In genomic region chr10:39527113-39527512, GRCm38 (mm10) we compare ENCODE assay signal across 28 mouse cellular contexts.
DNase-seq lines count a peak whose midpoint lies in the region; ATAC-seq and TF ChIP-seq lines count a peak whose summit lies in the region.
"Had no signal": no experiment of that assay in that cellular context is flagged by ENCODE, and none has a peak within 500 bp of the region (broad histone marks: within the 10 kb centered on the region; RNA-seq: fewer than 3 reads in every experiment).

No protein-coding gene starts in this region.

- no peaks in the 10 kb centered on the region for H3K27me3 ChIP-seq in forebrain, embryonic 15.5 days
- no peaks in the 10 kb centered on the region for H3K27me3 ChIP-seq in forebrain, embryonic 13.5 days
- H3K27me3 ChIP-seq in intestine, embryonic 14.5 days (replicated peaks; ENCODE audit: control insufficient read depth, insufficient read depth, low read length), result no peaks in the 10 kb centered on the region
- no peaks in the 10 kb centered on the region for H3K27me3 ChIP-seq in intestine, postnatal 0 days (replicated peaks; ENCODE audit: control insufficient read depth, insufficient read depth, low read length)
- H3K27me3 ChIP-seq in stomach, embryonic 14.5 days (ENCODE audit: control insufficient read depth, insufficient read depth, low read length), result no peaks in the 10 kb centered on the region
- H3K27me3 ChIP-seq in stomach, postnatal 0 days (ENCODE audit: control insufficient read depth, insufficient read depth, low read length), result no peaks in the 10 kb centered on the region
- no peaks in the 10 kb centered on the region for H3K27me3 ChIP-seq in stomach, embryonic 16.5 days (ENCODE audit: control insufficient read depth, insufficient read depth, low read length)
- H3K27me3 ChIP-seq: embryonic facial prominence, embryonic 13.5 days; heart, embryonic 13.5 days had no signal

- WGBS in forebrain, embryonic 15.5 days, result 30% methylated on average over 3 of the region's 5 CpGs
- 30% methylated on average over 3 of the region's 5 CpGs for WGBS in forebrain, embryonic 13.5 days
- WGBS in intestine, embryonic 14.5 days, result 34% methylated on average over 3 of the region's 5 CpGs
- 53% methylated on average over 3 of the region's 5 CpGs for WGBS in intestine, postnatal 0 days
- 35% methylated on average over 3 of the region's 5 CpGs for WGBS in stomach, embryonic 14.5 days
- 45% methylated on average over 3 of the region's 5 CpGs for WGBS in stomach, postnatal 0 days
- 40% methylated on average over 4 of the region's 5 CpGs for WGBS in stomach, embryonic 16.5 days

- no peaks in the 10 kb centered on the region for H3K9me3 ChIP-seq in forebrain, embryonic 15.5 days
- H3K9me3 ChIP-seq in forebrain, embryonic 13.5 days (replicated peaks), result no peaks in the 10 kb centered on the region
- no peaks in the 10 kb centered on the region for H3K9me3 ChIP-seq in intestine, embryonic 14.5 days (ENCODE audit: control insufficient read depth, low read length)
- no peaks in the 10 kb centered on the region for H3K9me3 ChIP-seq in intestine, postnatal 0 days (ENCODE audit: control insufficient read depth)
- no peaks in the 10 kb centered on the region for H3K9me3 ChIP-seq in stomach, embryonic 14.5 days (ENCODE audit: control insufficient read depth, low read depth, low read length)
- no peaks in the 10 kb centered on the region for H3K9me3 ChIP-seq in stomach, postnatal 0 days (ENCODE audit: control insufficient read depth, low read length)
- no peaks in the 10 kb centered on the region for H3K9me3 ChIP-seq in stomach, embryonic 16.5 days (replicated peaks; ENCODE audit: control insufficient read depth, low read length)
- H3K9me3 ChIP-seq: embryonic facial prominence, embryonic 13.5 days; G1E; heart, embryonic 13.5 days; midbrain, embryonic 10.5 days had no signal

- no peak overlapping the region for H3K9ac ChIP-seq in forebrain, embryonic 15.5 days (replicated peaks)
- H3K9ac ChIP-seq in forebrain, embryonic 13.5 days, result no peak overlapping the region
- H3K9ac ChIP-seq in intestine, embryonic 14.5 days (ENCODE audit: low read length), result no peak overlapping the region
- no peak overlapping the region for H3K9ac ChIP-seq in intestine, postnatal 0 days (ENCODE audit: low read depth, low read length)
- H3K9ac ChIP-seq in stomach, embryonic 14.5 days (replicated peaks; ENCODE audit: low read depth, low read length), result no peak overlapping the region
- no peak overlapping the region for H3K9ac ChIP-seq in stomach, postnatal 0 days (ENCODE audit: low read length)
- no peak overlapping the region for H3K9ac ChIP-seq in stomach, embryonic 16.5 days (ENCODE audit: low read length)
- H3K9ac ChIP-seq: embryonic facial prominence, embryonic 13.5 days; heart, embryonic 13.5 days; liver, embryonic 14.5 days had no signal

- TF ChIP-seq CTCF in intestine, postnatal 0 days (IDR thresholded peaks at IDR 0.05; ENCODE audit: low read depth), result no peak
- no peak for TF ChIP-seq CTCF in stomach, postnatal 0 days (IDR thresholded peaks at IDR 0.05; ENCODE audit: low read depth)

- no peak for TF ChIP-seq EP300 in stomach, postnatal 0 days (optimal IDR thresholded peaks at IDR 0.05)

- no peak overlapping the region for H3K4me2 ChIP-seq in forebrain, embryonic 15.5 days (replicated peaks)
- no peak overlapping the region for H3K4me2 ChIP-seq in forebrain, embryonic 13.5 days
- H3K4me2 ChIP-seq in intestine, embryonic 14.5 days (ENCODE audit: low read length), result no peak overlapping the region
- H3K4me2 ChIP-seq in intestine, postnatal 0 days (replicated peaks; ENCODE audit: low read depth), result no peak overlapping the region
- no peak overlapping the region for H3K4me2 ChIP-seq in stomach, embryonic 14.5 days (replicated peaks; ENCODE audit: low read depth, low read length)
- H3K4me2 ChIP-seq in stomach, postnatal 0 days (replicated peaks; ENCODE audit: low read depth), result no peak overlapping the region
- H3K4me2 ChIP-seq in stomach, embryonic 16.5 days (ENCODE audit: low read depth, low read length), result no peak overlapping the region
- H3K4me2 ChIP-seq: embryonic facial prominence, embryonic 13.5 days; heart, embryonic 13.5 days had no signal

- H3K27ac ChIP-seq in forebrain, embryonic 15.5 days (replicated peaks), result no peak overlapping the region
- no peak overlapping the region for H3K27ac ChIP-seq in forebrain, embryonic 13.5 days
- H3K27ac ChIP-seq in intestine, embryonic 14.5 days (ENCODE audit: low read depth), result peak overlapping the region; percentile 36; the same call in 1 of the 2 replicates
- no peak overlapping the region for H3K27ac ChIP-seq in intestine, postnatal 0 days (ENCODE audit: low read depth, low read length)
- peak overlapping the region; percentile 72; the same call in 1 of the 2 replicates for H3K27ac ChIP-seq in stomach, embryonic 14.5 days (ENCODE audit: low read length)
- no peak overlapping the region for H3K27ac ChIP-seq in stomach, postnatal 0 days (replicated peaks)
- peak overlapping the region; percentile 48; the same call in 1 of the 2 replicates for H3K27ac ChIP-seq in stomach, embryonic 16.5 days (ENCODE audit: low read length)
- H3K27ac ChIP-seq: embryonic facial prominence, embryonic 13.5 days; heart, embryonic 13.5 days; liver, embryonic 14.5 days; midbrain, embryonic 10.5 days had no signal

- ATAC-seq in forebrain, embryonic 15.5 days (replicated peaks), result 0 out of 2 replicates have a peak, but pooled peaks have one; percentile 29
- ATAC-seq in forebrain, embryonic 13.5 days, result no peak
- no peak for ATAC-seq in intestine, embryonic 14.5 days (replicated peaks; ENCODE audit: low FRiP score, low TSS enrichment, low read depth)
- ATAC-seq in intestine, postnatal 0 days, result no peak
- ATAC-seq in stomach, embryonic 14.5 days (ENCODE audit: insufficient number of reproducible peaks, insufficient read depth, low FRiP score, low read depth), result 0 out of 2 replicates have a peak, but pooled peaks have one; percentile 8
- no peak for ATAC-seq in stomach, postnatal 0 days (ENCODE audit: low FRiP score, low TSS enrichment)
- peak; percentile 65; the same call in 1 of the 2 replicates for ATAC-seq in stomach, embryonic 16.5 days (ENCODE audit: insufficient read depth, low FRiP score)
- ATAC-seq: intestine, embryonic 16.5 days had no signal

- peaks cover 23% of the 10 kb centered on the region for H3K36me3 ChIP-seq in forebrain, embryonic 15.5 days
- H3K36me3 ChIP-seq in forebrain, embryonic 13.5 days (ENCODE audit: poor library complexity, severe bottlenecking), result peaks cover 48% of the 10 kb centered on the region
- H3K36me3 ChIP-seq in intestine, embryonic 14.5 days (ENCODE audit: control insufficient read depth, insufficient read depth, low read length), result peaks cover 11% of the 10 kb centered on the region; the same call in 1 of the 2 replicates
- H3K36me3 ChIP-seq in intestine, postnatal 0 days (ENCODE audit: control insufficient read depth, insufficient read depth), result peaks cover 22% of the 10 kb centered on the region
- no peaks in the 10 kb centered on the region; the same call in 1 of the 2 replicates for H3K36me3 ChIP-seq in stomach, embryonic 14.5 days (ENCODE audit: control insufficient read depth, insufficient read depth, low read length)
- H3K36me3 ChIP-seq in stomach, postnatal 0 days (ENCODE audit: control insufficient read depth, insufficient read depth, low read length), result no peaks in the 10 kb centered on the region
- H3K36me3 ChIP-seq in stomach, embryonic 16.5 days (ENCODE audit: control insufficient read depth, insufficient read depth, low read length), result no peaks in the 10 kb centered on the region

- DNase-seq in intestine, embryonic 14.5 days (ENCODE audit: low spot score), result no peak
- no peak for DNase-seq in stomach, postnatal 0 days (ENCODE audit: low spot score)
- no peak for DNase-seq in layer of hippocampus, adult 11-12 months (ENCODE audit: low spot score)
- DNase-seq: adrenal gland, postnatal 14 days; cerebellum, adult 11 months; cerebellum, adult 9-10 months; cerebellum, postnatal 36 days; gastrocnemius, postnatal 25 days; heart, adult 18-20 months; heart, postnatal 10 days; kidney, postnatal 14 days; liver; lung, adult 2 months; lung, postnatal 14 days; thymus, adult 18-20 months; thymus, postnatal 36 days had no signal

- peaks cover 13% of the 10 kb centered on the region for H3K4me1 ChIP-seq in forebrain, embryonic 15.5 days
- peaks cover 23% of the 10 kb centered on the region for H3K4me1 ChIP-seq in forebrain, embryonic 13.5 days
- peaks cover 15% of the 10 kb centered on the region for H3K4me1 ChIP-seq in intestine, embryonic 14.5 days (replicated peaks; ENCODE audit: control insufficient read depth, insufficient read depth, low read length)
- H3K4me1 ChIP-seq in intestine, postnatal 0 days (replicated peaks; ENCODE audit: control insufficient read depth, insufficient read depth, low read length), result no peaks in the 10 kb centered on the region
- peaks cover 12% of the 10 kb centered on the region; the same call in 1 of the 2 replicates for H3K4me1 ChIP-seq in stomach, embryonic 14.5 days (ENCODE audit: control insufficient read depth, insufficient read depth, low read length)
- H3K4me1 ChIP-seq in stomach, postnatal 0 days (replicated peaks; ENCODE audit: control insufficient read depth, insufficient read depth), result no peaks in the 10 kb centered on the region
- peaks cover 16% of the 10 kb centered on the region; the same call in 1 of the 2 replicates for H3K4me1 ChIP-seq in stomach, embryonic 16.5 days (ENCODE audit: control insufficient read depth, insufficient read depth, low read length)

- no peak overlapping the region for H3K4me3 ChIP-seq in forebrain, embryonic 15.5 days
- no peak overlapping the region for H3K4me3 ChIP-seq in forebrain, embryonic 13.5 days
- no peak overlapping the region for H3K4me3 ChIP-seq in intestine, embryonic 14.5 days (ENCODE audit: low read depth, low read length)
- no peak overlapping the region for H3K4me3 ChIP-seq in intestine, postnatal 0 days (ENCODE audit: low read depth, low read length)
- H3K4me3 ChIP-seq in stomach, embryonic 14.5 days (ENCODE audit: low read depth, low read length), result no peak overlapping the region
- no peak overlapping the region for H3K4me3 ChIP-seq in stomach, postnatal 0 days (ENCODE audit: low read depth, low read length)
- H3K4me3 ChIP-seq in stomach, embryonic 16.5 days (replicated peaks; ENCODE audit: low read length), result no peak overlapping the region
- H3K4me3 ChIP-seq: embryonic facial prominence, embryonic 13.5 days; erythroblast, embryonic 14.5 days; heart, embryonic 13.5 days; midbrain, embryonic 10.5 days had no signal

Comparison
In these comparisons a context has a peak if more than half of its experiments do, and no peak if none do; other contexts are left out.
1. ATAC-seq: peak in forebrain, embryonic 15.5 days (single experiment), stomach, embryonic 14.5 days (single experiment) and stomach, embryonic 16.5 days (single experiment); none in forebrain, embryonic 13.5 days (single experiment), intestine, embryonic 14.5 days (single experiment), intestine, postnatal 0 days (single experiment) and stomach, postnatal 0 days (single experiment).
2. H3K27ac ChIP-seq: peak in intestine, embryonic 14.5 days (single experiment), stomach, embryonic 14.5 days (single experiment) and stomach, embryonic 16.5 days (single experiment); none in forebrain, embryonic 15.5 days (single experiment), forebrain, embryonic 13.5 days (single experiment), intestine, postnatal 0 days (single experiment) and stomach, postnatal 0 days (single experiment).